Mouse (Mus musculus): ENCODE data around the gene Ino80e. TPM values are rescaled to one million over a fixed set of nuclear protein-coding genes. Genes with fewer than 3 reads are reported as not detected.

Gene Ino80e
- polyA plus RNA-seq, 1 experiment: 66.0 TPM

GRCm38 (mm10) chr7:126806956-126807355, 55.2 kb downstream of the Ino80e start:
- peak; percentile 50 for DNase-seq
- H3K4me1 ChIP-seq (ENCODE audit: control insufficient read depth, insufficient read depth, low read length): no peaks in the 10 kb centered on the region; the same call in 1 of the 2 replicates
- TF ChIP-seq POLR2A (IDR thresholded peaks at IDR 0.05; ENCODE audit: borderline replicate concordance, extremely low read depth, low read depth, low read length) (no peak), CTCF (IDR thresholded peaks at IDR 0.05; ENCODE audit: insufficient read depth, low read length) (no peak)
- WGBS: 56% methylated on average over 6 of the region's 6 CpGs
- H3K4me3 ChIP-seq (replicated peaks; ENCODE audit: extremely low read depth, low read depth, low read length): no peak overlapping the region

- Histone ChIP-seq H3K4me1 (ENCODE audit: control insufficient read depth, insufficient read depth, low read length) (0 out of 2 replicates have a peak, but pooled peaks cover 3% of the 10 kb centered on the region), H3K4me3 (replicated peaks; ENCODE audit: extremely low read depth, low read depth, low read length) (no peak overlapping the region)
- no peak for TF ChIP-seq POLR2A (IDR thresholded peaks at IDR 0.05; ENCODE audit: borderline replicate concordance, extremely low read depth, low read depth, low read length)
- TF ChIP-seq CTCF (IDR thresholded peaks at IDR 0.05; ENCODE audit: insufficient read depth, low read length): no peak
- no peak for DNase-seq
Measured at GRCm38 (mm10) chr7:126803751-126804150, 58.4 kb downstream of the Ino80e start.

- TF ChIP-seq POLR2A (IDR thresholded peaks at IDR 0.05; ENCODE audit: borderline replicate concordance, extremely low read depth, low read depth, low read length) (no peak), CTCF (IDR thresholded peaks at IDR 0.05; ENCODE audit: insufficient read depth, low read length) (no peak)
- Histone ChIP-seq H3K4me1 (ENCODE audit: control insufficient read depth, insufficient read depth, low read length) (0 out of 2 replicates have a peak, but pooled peaks cover 3% of the 10 kb centered on the region), H3K4me3 (replicated peaks; ENCODE audit: extremely low read depth, low read depth, low read length) (no peak overlapping the region)
- 84% methylated on average over 6 of the region's 6 CpGs for WGBS
- DNase-seq: no peak
Measured at GRCm38 (mm10) chr7:126803181-126803580, 59.0 kb downstream of the Ino80e start.

- H3K4me3 ChIP-seq (replicated peaks; ENCODE audit: extremely low read depth, low read depth, low read length): no peak overlapping the region
- no peak for DNase-seq
- peaks cover 8% of the 10 kb centered on the region for H3K4me1 ChIP-seq (ENCODE audit: control insufficient read depth, insufficient read depth, low read length)
- 79% methylated on average over 11 of the region's 11 CpGs for WGBS
- no peak for TF ChIP-seq POLR2A (IDR thresholded peaks at IDR 0.05; ENCODE audit: borderline replicate concordance, extremely low read depth, low read depth, low read length)
- no peak for TF ChIP-seq CTCF (IDR thresholded peaks at IDR 0.05; ENCODE audit: insufficient read depth, low read length)
Measured at GRCm38 (mm10) chr7:126802134-126802889, 59.9 kb downstream of the Ino80e start.

GRCm38 (mm10) chr7:126801057-126801422, 61.1 kb downstream of the Ino80e start:
- Histone ChIP-seq H3K4me3 (replicated peaks; ENCODE audit: extremely low read depth, low read depth, low read length) (no peak overlapping the region), H3K4me1 (ENCODE audit: control insufficient read depth, insufficient read depth, low read length) (peaks cover 10% of the 10 kb centered on the region)
- no peak for TF ChIP-seq POLR2A (IDR thresholded peaks at IDR 0.05; ENCODE audit: borderline replicate concordance, extremely low read depth, low read depth, low read length)
- TF ChIP-seq CTCF (IDR thresholded peaks at IDR 0.05; ENCODE audit: insufficient read depth, low read length): no peak
- 91% methylated on average over 16 of the region's 16 CpGs for WGBS
- no peak for DNase-seq

Other genes with a start within 250 kb of the Ino80e start
- gene Nupr1, start 231.5 kb downstream of the Ino80e start, polyA plus RNA-seq (2012; rRNA removed): 48.1 and 102 TPM in 2 replicates
- 36.4 and 43.4 TPM in 2 replicates for gene Sgf29, start 213.1 kb downstream of the Ino80e start, polyA plus RNA-seq (2012; rRNA removed)
- 55.6 and 69.2 TPM in 2 replicates for gene Sult1a1, start 185.9 kb downstream of the Ino80e start, polyA plus RNA-seq (2012; rRNA removed)
- gene Bola2, start 167.0 kb downstream of the Ino80e start, polyA plus RNA-seq (2012; rRNA removed): 38.2 and 39.6 TPM in 2 replicates
- 23.4 and 27.7 TPM in 2 replicates for gene Slx1b, start 166.6 kb downstream of the Ino80e start, polyA plus RNA-seq (2012; rRNA removed)
- gene Coro1a, start 154.6 kb downstream of the Ino80e start, polyA plus RNA-seq (2012; rRNA removed): 208 and 229 TPM in 2 replicates
- 500 and 548 TPM in 2 replicates for gene Mapk3, start 102.8 kb downstream of the Ino80e start, polyA plus RNA-seq (2012; rRNA removed)
- 18.4 and 35.7 TPM in 2 replicates for gene Gdpd3, start 96.0 kb downstream of the Ino80e start, polyA plus RNA-seq (2012; rRNA removed)
- 390 and 597 TPM in 2 replicates for gene Ypel3, start 85.4 kb downstream of the Ino80e start, polyA plus RNA-seq (2012; rRNA removed)
- gene Tbx6, start 80.9 kb downstream of the Ino80e start, polyA plus RNA-seq (2012; rRNA removed): 8.7 and 9.5 TPM in 2 replicates
- 135 and 156 TPM in 2 replicates for gene Ppp4c, start 69.9 kb downstream of the Ino80e start, polyA plus RNA-seq (2012; rRNA removed)
- gene Fam57b, start 64.7 kb downstream of the Ino80e start, polyA plus RNA-seq (2012; rRNA removed): 11.9 and 13.3 TPM in 2 replicates
- not detected in 2 replicates for gene 4930451I11Rik, start 30.7 kb downstream of the Ino80e start, polyA plus RNA-seq (2012; rRNA removed)
- 0.22 and 0.74 TPM in 2 replicates for gene Doc2a, start 15.0 kb downstream of the Ino80e start, polyA plus RNA-seq (2012; rRNA removed)
- gene Hirip3, start 405 bp downstream of the Ino80e start, polyA plus RNA-seq (2012; rRNA removed): 6.2 and 7.5 TPM in 2 replicates
- gene Taok2, start 22.3 kb upstream of the Ino80e start, polyA plus RNA-seq (2012; rRNA removed): 174 and 210 TPM in 2 replicates
- gene Tmem219, start 60.5 kb upstream of the Ino80e start, polyA plus RNA-seq (2012; rRNA removed): 83.6 and 92.9 TPM in 2 replicates
- 22.4 and 24.5 TPM in 2 replicates for gene Kctd13, start 66.5 kb upstream of the Ino80e start, polyA plus RNA-seq (2012; rRNA removed)
- not detected in 2 replicates for gene Asphd1, start 87.2 kb upstream of the Ino80e start, polyA plus RNA-seq (2012; rRNA removed)
- gene Sez6l2, start 88.2 kb upstream of the Ino80e start, polyA plus RNA-seq (2012; rRNA removed): 1.0 TPM in 2 replicates
- gene Cdipt, start 113.5 kb upstream of the Ino80e start, polyA plus RNA-seq (2012; rRNA removed): 321 and 332 TPM in 2 replicates
- gene Cdiptos, start 113.7 kb upstream of the Ino80e start, polyA plus RNA-seq (2012; rRNA removed): 2.0 and 3.3 TPM in 2 replicates
- 82.2 and 125 TPM in 2 replicates for gene Mvp, start 152.2 kb upstream of the Ino80e start, polyA plus RNA-seq (2012; rRNA removed)
- gene Pagr1b, start 154.1 kb upstream of the Ino80e start, polyA plus RNA-seq (2012; rRNA removed): 2.6 and 2.8 TPM in 2 replicates
- 5.7 and 7.5 TPM in 2 replicates for gene Pagr1a, start 155.0 kb upstream of the Ino80e start, polyA plus RNA-seq (2012; rRNA removed)
- 26.5 and 38.8 TPM in 2 replicates for gene Gm42742, start 158.7 kb upstream of the Ino80e start, polyA plus RNA-seq (2012; rRNA removed)
- gene Prrt2, start 158.8 kb upstream of the Ino80e start, polyA plus RNA-seq (2012; rRNA removed): 8.1 and 9.8 TPM in 2 replicates
- 131 and 194 TPM in 2 replicates for gene Maz, start 164.7 kb upstream of the Ino80e start, polyA plus RNA-seq (2012; rRNA removed)
- gene Kif22, start 180.1 kb upstream of the Ino80e start, polyA plus RNA-seq (2012; rRNA removed): 0.78 and 1.3 TPM in 2 replicates
- gene Zg16, start 225.0 kb upstream of the Ino80e start, polyA plus RNA-seq (2012; rRNA removed): 0.37 and 19.0 TPM in 2 replicates
- gene AI467606, start 229.0 kb upstream of the Ino80e start, polyA plus RNA-seq (2012; rRNA removed): 45.0 and 49.9 TPM in 2 replicates

Data from lung, adult 2 months (tissue).